Mouse (Mus musculus): Measurements from ENCODE around the gene 4930402H24Rik. TPM values are rescaled to one million over a fixed set of nuclear protein-coding genes. Genes with fewer than 3 reads are reported as not detected.
A peak's percentile ranks its signal among the peaks of the same experiment; 100 is the strongest.

The 4930402H24Rik gene
- total RNA-seq (2021) = 10 to 100 TPM; 74.6 to 86.1 TPM

DNA sequence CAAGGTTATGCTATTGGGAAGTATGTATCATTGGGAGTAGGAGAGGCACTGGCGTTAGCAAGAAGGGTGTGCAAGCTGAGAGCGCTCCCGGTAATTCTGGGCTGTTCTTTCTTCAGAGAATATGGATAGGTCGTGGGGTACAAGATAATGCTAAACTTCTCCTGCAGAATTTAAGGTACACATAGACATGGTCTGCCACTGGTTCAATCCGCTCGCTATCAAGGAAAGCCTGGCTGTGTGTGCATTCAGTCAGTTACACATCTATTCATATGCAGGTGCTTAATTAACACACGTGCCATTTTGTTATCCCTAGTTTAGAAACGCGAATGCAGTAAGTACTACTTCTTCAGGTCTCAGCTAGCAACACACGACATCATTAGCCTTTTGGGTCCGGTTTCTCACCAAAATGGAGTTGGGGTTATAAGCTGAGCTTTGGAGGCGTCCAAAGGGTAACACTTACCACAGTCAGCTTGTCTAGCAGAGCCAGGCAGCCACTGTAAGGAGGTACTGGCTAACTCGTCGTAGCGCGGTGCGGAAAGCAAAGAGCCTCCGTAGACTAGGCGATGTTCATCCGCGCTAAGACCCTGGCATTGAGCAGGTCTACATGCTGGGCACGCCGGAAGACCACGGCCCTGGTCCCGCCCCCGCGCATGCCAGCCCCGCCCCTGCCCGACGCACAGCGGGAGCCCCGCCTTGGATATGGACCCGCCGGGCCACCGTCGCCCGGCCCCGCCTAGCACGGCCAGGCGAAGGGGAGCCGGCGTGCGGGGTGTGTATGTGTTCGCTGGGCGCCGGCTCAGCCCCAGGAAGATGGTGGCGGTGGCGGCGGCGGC lies at the start of gene 4930402H24Rik, which contains the start of gene Atrn:
4930402H24Rik (minus strand) TSS at position 656 of the 833 bp plus-strand sequence.
Atrn (plus strand) TSS at position 745 of the 833 bp plus-strand sequence.
- peak; percentile 93 for DNase-seq
- intact Hi-C loops (cut with DNase I) = loop anchor here (5.0 kb wide), 1 partner anchor 64 kb away; no protein-coding TSS in a partner anchor

DNA sequence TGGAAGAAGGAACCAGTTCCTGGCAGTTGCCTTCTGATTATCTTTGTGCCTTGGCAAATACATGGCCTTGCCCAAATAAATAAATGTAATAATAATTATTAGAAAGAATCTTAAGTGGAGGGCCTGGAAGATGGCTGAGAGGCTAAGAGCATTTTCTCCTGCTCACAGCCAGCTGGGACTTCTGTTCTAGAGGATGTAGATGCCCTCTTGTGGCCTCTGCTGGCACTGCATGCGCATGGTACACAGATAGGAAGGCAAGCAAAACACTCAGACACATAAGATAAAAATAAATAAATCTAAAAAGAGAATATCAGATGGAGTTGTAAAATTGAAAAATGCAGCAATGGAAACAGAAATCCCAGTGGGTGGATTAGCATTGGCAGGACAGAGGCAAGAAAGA lies 44.3 kb upstream of the 4930402H24Rik start:
- peak; percentile 87 to 93 for DNase-seq
- intact Hi-C loops (cut with DNase I) = loop anchor here (2.0 kb wide), 1 partner anchor 132 kb away; no protein-coding TSS in a partner anchor

DNA sequence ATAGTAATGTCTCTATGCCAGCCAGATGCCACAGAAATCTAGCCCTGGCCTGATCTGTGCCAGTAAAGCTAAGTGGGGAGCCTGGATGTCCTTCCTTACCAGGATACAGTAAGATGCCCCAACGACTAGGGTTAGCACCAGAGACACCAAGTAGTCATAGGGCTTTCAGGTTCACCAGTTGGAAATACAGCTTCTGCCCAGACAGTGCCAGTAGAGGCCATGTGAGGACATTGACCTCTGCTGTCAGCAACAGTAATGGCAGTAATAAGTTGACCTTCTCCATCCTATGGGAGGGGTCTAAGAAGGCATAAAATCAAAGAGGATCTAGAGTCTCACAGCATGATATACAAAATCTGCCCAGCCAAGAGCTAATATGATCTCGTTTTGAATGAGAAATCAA lies 43.6 kb upstream of the 4930402H24Rik start:
- intact Hi-C loops (cut with DNase I) = loop anchor here (2.0 kb wide), 1 partner anchor 131 kb away; no protein-coding TSS in a partner anchor
- DNase-seq = peak; percentile 10 to 18

DNA sequence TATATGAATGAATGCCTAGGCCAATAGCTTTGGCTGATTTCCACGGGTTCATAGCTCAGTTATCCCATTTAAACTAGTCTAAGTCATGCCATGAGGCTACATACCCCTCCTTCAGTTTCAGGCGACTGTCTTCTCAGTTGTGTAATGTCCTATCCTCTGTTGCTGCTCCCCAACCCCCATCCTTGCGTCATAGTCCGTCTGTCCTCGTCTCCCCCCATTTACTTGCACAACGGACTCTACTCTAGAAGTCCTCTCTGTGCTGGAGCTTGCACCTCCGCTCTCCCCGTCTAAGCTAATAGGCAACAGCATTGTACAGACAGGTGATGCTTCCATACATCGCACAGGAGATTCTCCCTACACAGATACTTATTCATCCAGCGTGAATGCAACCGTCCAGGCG lies 26.7 kb upstream of the 4930402H24Rik start:
- no peak for DNase-seq
- intact Hi-C loops (cut with DNase I) = no loop called here

DNA sequence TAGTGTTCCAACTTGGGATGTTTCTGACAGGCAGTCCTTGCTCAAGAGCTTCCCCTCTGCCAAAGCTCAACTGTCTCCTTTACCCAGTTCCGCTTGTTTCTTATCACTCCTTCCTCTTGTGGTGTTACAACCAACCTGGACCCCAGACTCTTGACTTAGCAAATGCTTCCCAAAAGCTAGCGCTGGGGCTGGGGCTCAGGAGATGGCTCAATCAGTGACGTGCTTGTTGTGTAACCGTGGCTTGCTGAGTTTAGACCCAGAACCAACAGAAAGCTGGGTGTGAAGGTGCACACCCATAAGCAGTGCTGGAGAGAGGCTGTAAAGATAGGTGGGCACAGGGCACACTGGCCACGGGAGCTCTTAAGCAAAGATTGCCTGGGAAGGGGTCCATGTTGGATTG lies 23.8 kb upstream of the 4930402H24Rik start:
- no peak for DNase-seq
- intact Hi-C loops (cut with DNase I) = no loop called here

DNA sequence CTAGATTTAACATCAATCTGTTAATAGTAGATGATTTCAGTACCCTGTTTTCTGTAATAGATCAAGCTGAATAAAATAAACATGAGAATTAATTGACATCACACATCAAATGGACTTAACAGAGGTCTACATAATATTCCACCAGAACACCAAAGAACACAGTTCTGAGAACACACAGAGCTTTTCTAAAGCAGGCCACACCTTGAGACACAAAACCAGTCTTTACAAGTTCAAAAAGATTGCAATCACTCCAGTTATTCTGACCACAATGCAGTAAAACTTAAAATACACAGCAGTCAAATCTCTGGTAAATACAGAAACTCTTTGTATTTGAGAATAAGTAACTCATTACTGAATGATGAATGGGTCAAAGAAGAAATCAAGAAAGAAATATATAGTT lies 22.3 kb upstream of the 4930402H24Rik start:
- no peak for DNase-seq
- intact Hi-C loops (cut with DNase I) = no loop called here

DNA sequence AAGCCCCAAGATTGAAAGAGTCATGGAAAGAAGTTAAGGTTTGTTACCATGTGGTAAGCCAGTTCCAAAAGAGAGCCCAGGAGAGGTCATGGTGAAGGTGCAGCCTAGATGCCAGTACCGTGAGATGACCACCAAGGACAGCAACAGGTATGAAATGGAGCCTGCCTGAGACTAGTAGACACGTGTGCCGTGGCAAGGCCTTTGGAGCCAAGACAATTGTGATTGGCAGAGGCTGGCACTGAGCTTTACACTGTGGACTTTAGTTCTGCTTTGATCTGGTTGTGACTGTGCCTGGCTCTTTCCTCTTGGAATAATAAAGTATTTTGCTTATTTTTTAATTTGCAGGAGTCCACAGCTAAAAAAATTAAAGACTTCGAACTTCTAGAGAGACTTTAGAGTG lies 21.8 kb upstream of the 4930402H24Rik start:
- intact Hi-C loops (cut with DNase I) = no loop called here
- DNase-seq = no peak

DNA sequence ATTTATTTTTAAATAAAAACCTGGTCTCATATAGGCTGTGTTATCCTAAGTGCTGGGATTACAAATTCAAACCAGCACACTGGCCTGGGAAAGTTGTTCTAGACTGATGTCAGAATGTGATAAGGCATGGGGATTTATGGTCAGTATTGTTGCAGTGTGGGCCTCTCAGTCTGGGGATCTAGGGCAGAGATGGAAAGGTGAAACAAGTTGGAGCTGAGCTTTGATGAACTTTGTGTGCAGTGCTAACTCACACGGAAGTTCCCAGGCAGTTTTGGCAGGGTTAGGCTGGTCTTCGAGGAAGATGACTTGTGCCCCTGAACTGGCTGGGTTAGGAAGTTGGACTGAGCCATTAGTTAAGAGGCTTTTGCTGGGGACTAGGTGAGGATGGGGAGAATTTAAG lies 18.7 kb upstream of the 4930402H24Rik start:
- intact Hi-C loops (cut with DNase I) = no loop called here
- DNase-seq = no peak

DNA sequence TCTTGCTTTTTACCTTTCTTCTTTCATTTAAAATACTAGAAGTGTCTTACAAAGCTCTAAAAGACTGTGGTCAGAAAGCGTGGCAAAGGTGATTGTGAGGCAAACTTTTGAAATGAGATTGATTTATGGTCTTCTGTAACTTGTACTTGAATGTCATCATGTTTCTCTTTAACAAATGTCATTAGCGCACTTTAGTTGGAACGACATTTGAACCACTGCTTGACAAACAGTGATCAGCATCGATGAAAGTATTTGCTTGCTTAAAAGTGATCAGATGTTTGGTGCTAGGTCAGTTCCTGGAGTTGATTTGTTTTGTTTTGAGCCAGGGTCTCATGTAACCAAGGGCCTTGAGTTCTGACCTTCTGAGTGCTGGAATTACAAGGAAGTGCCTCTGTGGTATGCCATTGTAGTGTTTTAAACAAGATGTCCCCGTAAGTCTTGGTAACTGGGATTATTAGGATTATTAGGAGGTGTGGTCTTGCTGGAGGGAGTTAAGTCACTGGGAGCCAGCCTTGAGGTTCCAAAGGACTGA lies 12.9 kb upstream of the 4930402H24Rik start:
- no peak for DNase-seq
- intact Hi-C loops (cut with DNase I) = no loop called here

DNA sequence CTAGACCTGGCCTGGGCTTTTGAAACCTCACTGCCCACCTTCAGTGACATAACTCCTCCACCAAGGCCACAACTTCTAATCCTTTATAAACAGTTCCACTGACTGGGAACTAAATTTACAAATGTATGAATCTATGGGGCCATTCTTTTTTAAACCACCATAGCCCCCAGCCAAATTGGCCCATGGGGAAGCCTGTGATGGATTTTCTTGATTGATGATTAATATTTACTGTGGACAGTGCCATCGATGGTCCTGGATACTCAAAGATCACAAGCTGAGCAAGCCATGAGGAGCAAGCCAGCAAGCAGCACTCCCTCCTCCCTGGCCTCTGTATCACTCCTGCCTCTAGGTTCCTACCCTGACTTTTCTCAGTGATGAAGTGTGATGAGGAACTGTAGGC lies 11.5 kb upstream of the 4930402H24Rik start:
- no peak for DNase-seq
- intact Hi-C loops (cut with DNase I) = no loop called here

DNA sequence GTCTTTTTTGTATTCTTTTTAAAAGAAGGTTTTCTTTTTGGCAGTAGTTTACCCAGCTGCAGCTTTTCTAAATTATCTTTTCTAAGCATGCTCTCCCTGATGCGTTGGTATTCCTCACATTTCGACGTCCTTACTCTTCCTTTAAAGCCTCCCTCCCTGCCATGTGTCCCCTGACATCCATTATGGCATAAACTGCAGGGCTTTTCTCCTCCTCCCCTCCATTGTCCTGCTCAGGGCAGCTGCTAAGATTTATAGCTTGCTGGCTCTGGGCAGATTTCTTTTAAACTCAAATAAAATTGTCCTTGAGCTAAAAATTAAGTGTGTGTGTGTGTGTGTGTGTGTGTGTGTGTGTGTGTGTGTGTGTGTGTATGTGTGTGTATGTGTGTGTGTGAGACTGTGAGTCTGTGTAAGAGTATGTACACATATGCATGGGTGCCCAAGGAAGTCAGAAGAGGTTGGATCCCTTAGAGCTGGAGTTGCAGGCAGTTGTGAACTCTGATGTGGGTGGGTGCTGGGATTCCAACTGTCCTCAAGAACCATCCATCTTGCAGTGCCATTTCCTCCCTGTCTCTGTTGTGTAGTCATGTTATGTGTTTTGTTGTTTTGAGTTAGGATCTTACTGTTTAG lies 10.4 kb upstream of the 4930402H24Rik start:
- intact Hi-C loops (cut with DNase I) = no loop called here
- DNase-seq = no peak

DNA sequence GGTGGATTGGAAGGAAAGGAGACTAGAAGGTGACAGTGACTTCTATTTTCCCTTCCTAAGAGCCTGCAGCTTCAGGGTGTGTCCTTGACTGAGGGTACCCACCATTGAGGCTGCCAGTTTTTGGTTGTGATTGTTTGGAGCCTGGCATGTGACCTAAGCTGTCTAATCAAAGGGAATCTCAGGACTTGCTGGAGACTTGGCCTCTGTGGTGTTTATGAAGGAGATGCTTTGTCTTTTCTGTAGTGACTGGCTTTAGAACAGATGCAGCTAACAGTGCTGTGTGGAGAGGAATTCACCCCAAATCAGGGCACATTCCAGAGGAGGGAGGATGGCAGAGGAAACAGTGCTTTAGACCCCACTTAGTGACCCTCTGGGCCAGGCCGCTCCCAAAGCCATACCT lies 8.7 kb upstream of the 4930402H24Rik start:
- peak in 1 of 2 experiments; percentile 17 for DNase-seq
- intact Hi-C loops (cut with DNase I) = no loop called here

DNA sequence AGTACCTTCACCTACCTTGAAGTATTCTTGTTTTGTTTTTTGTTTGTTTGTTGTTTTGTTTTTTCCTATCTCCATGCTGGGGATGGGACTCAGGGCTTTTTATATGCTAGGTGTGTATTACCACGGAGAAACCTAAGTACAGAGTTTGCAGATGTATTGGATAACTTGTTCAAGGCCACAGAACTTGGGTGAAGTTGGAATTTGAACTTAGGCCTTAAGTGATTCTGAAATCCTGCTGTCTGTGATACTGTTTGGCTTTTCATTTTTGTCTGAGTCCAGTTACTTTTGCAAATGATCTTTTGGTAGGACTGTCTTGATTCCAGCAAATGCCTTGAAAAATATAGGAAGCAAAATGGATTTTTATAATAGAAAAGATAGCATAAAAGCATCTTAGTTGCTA lies 5.5 kb upstream of the 4930402H24Rik start:
- no peak for DNase-seq
- intact Hi-C loops (cut with DNase I) = no loop called here

DNA sequence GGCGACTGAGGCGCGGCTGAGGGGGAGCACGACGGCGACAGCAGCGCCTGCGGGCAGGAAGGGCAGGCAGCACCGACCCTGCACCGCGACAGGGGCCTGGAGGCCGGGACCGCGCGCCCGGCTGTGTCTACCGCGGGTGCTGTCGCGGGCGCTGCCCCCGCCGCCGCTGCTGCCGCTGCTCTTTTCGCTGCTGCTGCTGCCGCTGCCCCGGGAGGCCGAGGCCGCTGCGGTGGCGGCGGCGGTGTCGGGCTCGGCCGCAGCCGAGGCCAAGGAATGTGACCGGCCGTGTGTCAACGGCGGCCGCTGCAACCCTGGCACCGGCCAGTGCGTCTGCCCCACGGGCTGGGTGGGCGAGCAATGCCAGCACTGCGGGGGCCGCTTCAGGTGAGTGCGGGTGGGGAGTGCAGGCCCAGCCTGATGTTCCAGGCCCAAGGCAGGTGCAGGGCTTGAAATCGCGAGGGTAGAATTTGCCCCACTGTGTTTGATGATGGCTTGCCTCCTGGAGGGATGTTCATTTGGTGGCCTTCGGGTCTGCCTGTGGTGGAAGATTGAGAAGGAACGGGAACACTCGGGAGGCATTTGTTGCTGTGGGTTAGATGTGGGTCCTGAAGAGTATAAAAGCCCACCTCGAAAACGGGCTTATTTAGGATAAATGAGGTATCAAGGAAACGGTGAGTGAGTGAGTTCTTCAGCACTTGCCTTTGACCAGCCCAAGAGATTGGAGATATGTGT lies 544 bp upstream of the 4930402H24Rik start:
- no peak for DNase-seq
- intact Hi-C loops (cut with DNase I) = loop anchor here (5.0 kb wide), 1 partner anchor 64 kb away; no protein-coding TSS in a partner anchor

DNA sequence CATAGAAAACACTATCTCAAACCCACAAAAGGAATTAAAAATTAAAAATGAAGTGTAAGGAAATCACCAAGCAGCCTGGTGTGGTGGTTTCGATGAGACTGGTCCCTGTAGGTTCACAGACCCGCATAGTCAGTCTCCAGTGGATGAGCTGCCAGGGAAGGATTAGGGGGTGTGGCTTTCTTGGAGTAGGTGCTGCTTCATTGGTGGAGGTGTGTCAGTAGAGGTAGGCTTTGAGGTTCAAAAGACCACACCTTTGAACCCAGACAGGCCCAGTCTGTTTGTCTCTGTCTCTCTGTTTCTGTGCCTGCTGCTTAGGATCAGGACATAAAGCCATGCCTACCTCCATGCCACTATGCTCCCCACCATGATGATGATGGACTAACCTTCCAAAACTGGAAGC lies 7.4 kb downstream of the 4930402H24Rik start:
- DNase-seq = no peak
- intact Hi-C loops (cut with DNase I) = no loop called here

DNA sequence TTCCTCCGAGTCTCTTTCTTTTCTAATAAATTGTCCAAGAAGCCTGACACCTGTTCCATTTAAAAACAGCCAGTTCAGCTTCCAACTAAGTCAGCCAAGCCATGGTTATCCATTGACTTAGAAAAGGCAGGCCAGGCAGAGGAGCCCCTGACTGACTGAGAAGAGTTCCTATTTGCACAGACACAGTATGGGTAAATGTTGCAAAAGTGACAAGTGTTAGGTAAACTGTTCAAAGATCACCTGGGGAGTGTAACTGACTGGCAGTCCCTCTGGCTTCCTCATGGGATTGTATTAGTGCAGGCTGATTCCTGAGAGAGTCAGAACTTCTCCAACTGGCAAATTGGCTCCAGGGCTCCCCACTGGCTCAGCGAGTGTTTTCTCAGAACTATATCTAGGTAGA lies 8.3 kb downstream of the 4930402H24Rik start:
- no peak for DNase-seq
- intact Hi-C loops (cut with DNase I) = no loop called here

DNA sequence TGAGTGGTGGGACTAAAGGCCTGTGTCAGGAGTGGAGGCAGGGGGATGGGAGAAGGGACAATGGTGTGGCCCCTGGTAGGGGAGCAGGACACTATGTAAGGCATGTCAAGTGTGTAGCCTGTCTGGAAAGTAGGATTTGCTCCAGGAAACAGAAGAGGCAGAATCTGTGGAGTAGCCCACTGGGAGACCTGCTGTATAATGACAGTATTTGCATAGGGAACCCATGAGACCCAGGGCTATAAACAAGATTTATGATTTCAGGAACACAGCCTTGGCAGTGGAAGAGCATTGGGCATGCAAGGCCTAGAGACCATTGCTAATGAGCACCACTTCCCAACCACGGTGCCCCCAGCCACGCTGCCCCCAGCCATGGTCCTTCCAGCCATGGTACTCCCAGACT lies 9.3 kb downstream of the 4930402H24Rik start:
- intact Hi-C loops (cut with DNase I) = no loop called here
- no peak for DNase-seq

DNA sequence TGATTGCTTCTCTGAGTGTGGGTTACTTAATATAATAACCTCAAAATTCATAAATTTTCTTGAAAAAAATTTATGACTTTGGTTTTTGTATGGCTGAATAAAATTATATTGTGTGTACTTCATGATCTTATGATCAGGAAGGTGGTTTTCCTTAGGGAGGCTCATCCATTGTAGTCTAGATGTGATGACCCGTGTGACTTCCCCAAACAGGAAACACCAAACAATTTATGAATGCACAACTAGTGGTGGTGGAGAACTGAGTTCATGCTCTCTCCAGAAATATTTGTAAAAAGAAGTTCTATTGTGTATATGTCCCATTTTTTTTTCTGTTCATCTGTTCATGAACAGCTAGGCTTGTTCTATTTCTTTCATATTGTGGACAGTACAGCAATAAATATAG lies 18.8 kb downstream of the 4930402H24Rik start:
- no peak for DNase-seq

DNA sequence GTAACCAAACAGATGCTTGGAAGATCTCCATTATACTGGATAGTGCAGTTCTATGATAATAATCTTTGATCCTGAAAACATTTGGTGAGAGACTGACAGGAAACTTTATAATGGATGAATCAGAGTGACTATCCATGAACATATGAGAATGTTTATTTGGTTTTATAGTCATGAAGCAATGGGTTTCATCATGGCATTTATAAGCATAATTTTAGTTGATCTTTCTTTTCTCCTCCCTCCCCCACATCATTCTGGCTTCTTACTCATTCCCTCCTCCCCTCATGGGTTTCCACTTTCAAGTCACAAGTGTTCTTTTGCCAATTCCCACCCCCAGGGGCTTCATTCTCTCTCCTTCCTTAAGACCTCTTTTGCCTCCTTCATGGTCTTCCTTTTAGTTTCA lies 19.2 kb downstream of the 4930402H24Rik start:
- intact Hi-C loops (cut with DNase I) = no loop called here
- DNase-seq = no peak

More for the DNA sequence above, 18.8 kb downstream of the 4930402H24Rik start:
- intact Hi-C loops (cut with DNase I) = no loop called here

DNA sequence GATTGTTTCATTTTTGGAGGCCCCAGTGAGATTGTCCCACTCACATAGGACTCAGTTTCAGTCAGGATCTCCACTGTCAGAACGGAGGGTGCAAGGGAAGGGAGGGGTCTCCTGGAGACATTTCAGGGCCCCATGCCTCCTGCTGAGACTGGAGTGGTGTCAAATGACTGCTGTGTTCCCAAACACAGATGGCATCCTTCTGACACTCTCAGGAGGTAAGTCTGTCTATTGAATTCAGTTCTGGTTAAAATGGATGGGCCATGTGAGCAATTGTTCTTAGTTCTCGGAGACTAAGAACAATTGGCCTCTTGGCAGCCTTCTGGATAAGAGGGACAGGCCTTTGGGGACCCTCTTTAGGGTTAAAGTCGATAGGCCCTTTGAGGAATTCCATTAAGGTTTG lies 28.8 kb downstream of the 4930402H24Rik start:
- no peak for DNase-seq
- intact Hi-C loops (cut with DNase I) = no loop called here

DNA sequence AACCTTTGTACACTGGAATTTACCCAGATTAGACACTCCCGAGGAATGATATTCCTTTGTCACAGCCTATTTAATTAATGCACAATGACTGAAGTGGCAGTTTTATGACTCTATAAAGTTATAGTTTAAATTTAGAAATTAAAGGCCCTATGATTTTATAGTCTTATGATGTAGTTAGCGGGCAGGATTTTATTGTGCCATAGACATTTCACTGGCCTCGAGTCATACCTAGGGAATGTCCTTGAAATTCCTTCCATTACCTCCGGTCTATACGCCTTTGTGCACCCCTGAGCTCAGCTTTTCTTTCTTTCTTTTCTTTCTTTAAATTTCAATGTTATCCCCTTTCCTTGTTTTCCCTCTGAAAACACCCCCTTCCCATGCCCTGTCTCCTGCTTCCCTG lies 35.3 kb downstream of the 4930402H24Rik start:
- intact Hi-C loops (cut with DNase I) = no loop called here

More for the DNA sequence above, 35.3 kb downstream of the 4930402H24Rik start:
- no peak for DNase-seq
